Mouse (Mus musculus) testis, adult 2 months (tissue): ENCODE measurements around the gene Homer2.

Source experiments
- CTCF ChIP-seq: fragments of 200-500 bp; IDR thresholded peaks from 2 replicates; pipeline ENCODE4 v1.5.1; 2012; ENCODE audit warnings: low read depth, mild to moderate bottlenecking, inconsistent platforms, low read length, moderate library complexity; ENCODE audit not compliant: control insufficient read depth, insufficient read depth, insufficient replicate concordance
- POLR2A ChIP-seq: fragments of 200-500 bp; IDR thresholded peaks from 2 replicates; pipeline ENCODE4 v1.6.1; 2012; ENCODE audit warnings: low read depth, mild to moderate bottlenecking, inconsistent platforms, low read length, moderate library complexity; ENCODE audit not compliant: control insufficient read depth

- TF ChIP-seq POLR2A = no peak
- no peak for TF ChIP-seq CTCF
Observed at GRCm38 (mm10) chr7:81632586-81632985, 74.7 kb downstream of the Homer2 start.
